Mouse (Mus musculus): ENCODE results near the gene Catsper2.

- TF ChIP-seq CTCF (IDR thresholded peaks at IDR 0.05; ENCODE audit: low read depth) (peak; percentile 89), EP300 (optimal IDR thresholded peaks at IDR 0.05) (no peak)
Observed at GRCm38 (mm10) chr2:121396624-121397023, 17.0 kb downstream of the Catsper2 start.
